Mouse (Mus musculus) C2C12 (cell line): Measurements from ENCODE around the gene Slc22a6.

Experiments
- CEBPB ChIP-seq: IDR thresholded peaks from one replicate; pipeline ENCODE4 v1.6.1; 2011; ENCODE audit warnings: low read depth, mild to moderate bottlenecking, control low read depth, moderate library complexity
- CTCF ChIP-seq: IDR thresholded peaks from one replicate; pipeline ENCODE4 v1.5.1; 2011; ENCODE audit not compliant: control insufficient read depth, insufficient read depth, insufficient read length
- FOSL1 ChIP-seq: IDR thresholded peaks from one replicate; pipeline ENCODE4 v1.8.0; 2011; ENCODE audit warnings: mild to moderate bottlenecking, low read length; ENCODE audit not compliant: poor library complexity, insufficient read depth, severe bottlenecking
- MAX ChIP-seq: IDR thresholded peaks from one replicate; pipeline ENCODE4 v1.6.1; 2011; ENCODE audit warnings: mild to moderate bottlenecking, control low read depth
- MYOD1 ChIP-seq: IDR thresholded peaks from one replicate; pipeline ENCODE4 v1.6.1; 2011; ENCODE audit warnings: low read depth; ENCODE audit not compliant: control insufficient read depth, insufficient read length
- MYOG ChIP-seq: IDR thresholded peaks from one replicate; pipeline ENCODE4 v1.6.1; 2011; ENCODE audit not compliant: control insufficient read depth, insufficient read length; ENCODE audit errors: extremely low read depth
- USF1 ChIP-seq: IDR thresholded peaks from one replicate; pipeline ENCODE4 v1.6.1; 2011; ENCODE audit warnings: low read depth, mild to moderate bottlenecking, control low read depth, moderate library complexity

GRCm38 (mm10) chr19:8662337-8662736 lies 44.5 kb downstream of the Slc22a6 start:
- TF ChIP-seq CTCF (no peak), MAX (no peak), USF1 (no peak), MYOG (no peak), CEBPB (no peak), FOSL1 (no peak), MYOD1 (no peak)
